8 mouse cellular contexts compared by ENCODE assay signal in genomic region chr15:101267053-101268032, GRCm38 (mm10). TPM values are rescaled to one million over a fixed set of nuclear protein-coding genes. Genes with fewer than 3 reads are reported as not detected.
DNase-seq lines count a peak whose midpoint lies in the region; ATAC-seq and TF ChIP-seq lines count a peak whose summit lies in the region.

No protein-coding gene starts in this region.

- peak overlapping the region; percentile 83 for H3K27ac ChIP-seq in layer of hippocampus, adult 2 months
- no peak overlapping the region for H3K27ac ChIP-seq in embryonic facial prominence, embryonic 12.5 days
- no peak overlapping the region for H3K27ac ChIP-seq in hindbrain, embryonic 16.5 days (ENCODE audit: low read depth, low read length)
- no peak overlapping the region for H3K27ac ChIP-seq in liver, embryonic 15.5 days (replicated peaks)

- DNase-seq in layer of hippocampus, adult 2 months (ENCODE audit: low spot score in 2 of 2) = no peak
- no peak for DNase-seq in layer of hippocampus, adult 9-11 months
- peak; percentile 60 for DNase-seq in splenic B cell, adult 2 months (ENCODE audit: low read depth, low spot score)
- no peak for DNase-seq in spleen, adult 12 weeks (ENCODE audit: low spot score)
- no peak for DNase-seq in retina, embryonic 14.5 days (ENCODE audit: low spot score)

- WGBS in embryonic facial prominence, embryonic 12.5 days = 2% methylated on average over 25 of the region's 25 CpGs
- WGBS in hindbrain, embryonic 16.5 days = 7% methylated on average over 25 of the region's 25 CpGs
- WGBS in liver, embryonic 15.5 days (ENCODE audit: insufficient replicate concordance) = 2% methylated on average over 25 of the region's 25 CpGs

- peak overlapping the region; percentile 59 for H3K4me3 ChIP-seq in layer of hippocampus, adult 2 months
- H3K4me3 ChIP-seq in embryonic facial prominence, embryonic 12.5 days = peak overlapping the region; percentile 45
- peak overlapping the region; percentile 54 for H3K4me3 ChIP-seq in hindbrain, embryonic 16.5 days (ENCODE audit: low read length)
- H3K4me3 ChIP-seq in liver, embryonic 15.5 days (replicated peaks) = peak overlapping the region; percentile 51

- ATAC-seq in embryonic facial prominence, embryonic 12.5 days (ENCODE audit: insufficient number of reproducible peaks, insufficient read depth, low FRiP score, low TSS enrichment) = 0 out of 2 replicates have a peak, but pooled peaks have one; percentile 1
- ATAC-seq in hindbrain, embryonic 16.5 days = no peak
- ATAC-seq in liver, embryonic 15.5 days (ENCODE audit: insufficient read depth) = no peak; the same call in 1 of the 2 replicates

- H3K4me1 ChIP-seq in embryonic facial prominence, embryonic 12.5 days = peaks cover 19% of the 10 kb centered on the region
- H3K4me1 ChIP-seq in hindbrain, embryonic 16.5 days (ENCODE audit: control insufficient read depth, insufficient read depth, low read depth, low read length) = peaks cover 7% of the 10 kb centered on the region
- peaks cover 10% of the 10 kb centered on the region for H3K4me1 ChIP-seq in liver, embryonic 15.5 days (replicated peaks)

- H3K36me3 ChIP-seq in embryonic facial prominence, embryonic 12.5 days = peaks cover 17% of the 10 kb centered on the region; the same call in 1 of the 2 replicates
- H3K36me3 ChIP-seq in hindbrain, embryonic 16.5 days (ENCODE audit: control insufficient read depth, insufficient read depth, low read length) = peaks cover 5% of the 10 kb centered on the region
- H3K36me3 ChIP-seq in liver, embryonic 15.5 days (replicated peaks) = no peaks in the 10 kb centered on the region
- peaks cover 7% of the 10 kb centered on the region for H3K36me3 ChIP-seq in splenic B cell, adult 2 months (ENCODE audit: control insufficient read depth, insufficient read depth, low read length, poor library complexity, severe bottlenecking)

- no peaks in the 10 kb centered on the region for H3K9me3 ChIP-seq in embryonic facial prominence, embryonic 12.5 days
- H3K9me3 ChIP-seq in hindbrain, embryonic 16.5 days (ENCODE audit: control insufficient read depth, low read length) = no peaks in the 10 kb centered on the region
- no peaks in the 10 kb centered on the region for H3K9me3 ChIP-seq in liver, embryonic 15.5 days (replicated peaks)

- peak overlapping the region; percentile 36 for H3K9ac ChIP-seq in embryonic facial prominence, embryonic 12.5 days
- H3K9ac ChIP-seq in hindbrain, embryonic 16.5 days (ENCODE audit: low read depth, low read length) = peak overlapping the region; percentile 50
- H3K9ac ChIP-seq in liver, embryonic 15.5 days = peak overlapping the region; percentile 8; the same call in 1 of the 2 replicates

- H3K27me3 ChIP-seq in embryonic facial prominence, embryonic 12.5 days = peaks cover 5% of the 10 kb centered on the region; the same call in 1 of the 2 replicates
- peaks cover 9% of the 10 kb centered on the region for H3K27me3 ChIP-seq in hindbrain, embryonic 16.5 days (replicated peaks; ENCODE audit: control insufficient read depth, insufficient read depth, low read length)
- peaks cover 61% of the 10 kb centered on the region for H3K27me3 ChIP-seq in liver, embryonic 15.5 days
- H3K27me3 ChIP-seq in splenic B cell, adult 2 months (ENCODE audit: control insufficient read depth, insufficient read depth, low read length, poor library complexity, severe bottlenecking) = no peaks in the 10 kb centered on the region

- H3K4me2 ChIP-seq in embryonic facial prominence, embryonic 12.5 days (replicated peaks) = peak overlapping the region; percentile 78
- peak overlapping the region; percentile 94 for H3K4me2 ChIP-seq in hindbrain, embryonic 16.5 days (ENCODE audit: low read length)
- H3K4me2 ChIP-seq in liver, embryonic 15.5 days = peak overlapping the region; percentile 66

- TF ChIP-seq CTCF in layer of hippocampus, adult 2 months (conservative IDR thresholded peaks at IDR 0.05) = no peak

RNA-seq across cellular contexts. Expression of gene Nr4a1, which starts 13.3 kb away (rescaled TPM):
- total RNA-seq in layer of hippocampus, adult 2 months (2021) = 10 to 100 TPM; 39.8 to 54.8 TPM
- polyA plus RNA-seq in embryonic facial prominence, embryonic 12.5 days (2016; fragmentation: Nextera tagmentation; extraction: Ambion mirVana) = 8.2 and 8.7 TPM in 2 replicates
- polyA plus RNA-seq in hindbrain, embryonic 16.5 days (2015; fragmentation: Nextera tagmentation; extraction: Ambion mirVana) = 6.8 and 7.2 TPM in 2 replicates
- polyA plus RNA-seq in liver, embryonic 15.5 days (2015; fragmentation: Nextera tagmentation; extraction: Ambion mirVana) = 0.68 and 0.83 TPM in 2 replicates

RNA-seq across cellular contexts. Expression of gene Atg101, which starts 16.7 kb away (rescaled TPM):
- total RNA-seq in layer of hippocampus, adult 2 months (2021) = 10 to 100 TPM; 50.6 to 53.3 TPM
- 61.7 and 64.5 TPM in 2 replicates for polyA plus RNA-seq in embryonic facial prominence, embryonic 12.5 days (2016; fragmentation: Nextera tagmentation; extraction: Ambion mirVana)
- polyA plus RNA-seq in hindbrain, embryonic 16.5 days (2015; fragmentation: Nextera tagmentation; extraction: Ambion mirVana) = 79.6 and 81.3 TPM in 2 replicates
- 25.5 and 27.3 TPM in 2 replicates for polyA plus RNA-seq in liver, embryonic 15.5 days (2015; fragmentation: Nextera tagmentation; extraction: Ambion mirVana)

RNA-seq across cellular contexts. Expression of gene 6030408B16Rik, which starts 25.7 kb away (rescaled TPM):
- under 1 TPM in 1 of 2 experiments, not detected in 1; 0.54 TPM for total RNA-seq in layer of hippocampus, adult 2 months (2021)
- polyA plus RNA-seq in embryonic facial prominence, embryonic 12.5 days (2016; fragmentation: Nextera tagmentation; extraction: Ambion mirVana) = 1.0 and 1.1 TPM in 2 replicates
- polyA plus RNA-seq in hindbrain, embryonic 16.5 days (2015; fragmentation: Nextera tagmentation; extraction: Ambion mirVana) = 0.13 and 0.21 TPM in 2 replicates
- 0.30 and 0.81 TPM in 2 replicates for polyA plus RNA-seq in liver, embryonic 15.5 days (2015; fragmentation: Nextera tagmentation; extraction: Ambion mirVana)

RNA-seq across cellular contexts. Expression of gene Grasp, which starts 43.4 kb away (rescaled TPM):
- 10 to 100 TPM; 79.5 to 82.7 TPM for total RNA-seq in layer of hippocampus, adult 2 months (2021)
- 9.5 and 10.7 TPM in 2 replicates for polyA plus RNA-seq in embryonic facial prominence, embryonic 12.5 days (2016; fragmentation: Nextera tagmentation; extraction: Ambion mirVana)
- polyA plus RNA-seq in hindbrain, embryonic 16.5 days (2015; fragmentation: Nextera tagmentation; extraction: Ambion mirVana) = 1.1 and 1.7 TPM in 2 replicates
- 0.37 and 0.46 TPM in 2 replicates for polyA plus RNA-seq in liver, embryonic 15.5 days (2015; fragmentation: Nextera tagmentation; extraction: Ambion mirVana)
